Comparison of ENCODE assay signal across 34 mouse cellular contexts in genomic region chr3:55246618-55247272, GRCm38 (mm10). TPM values are rescaled to one million over a fixed set of nuclear protein-coding genes. Genes with fewer than 3 reads are reported as not detected.
DNase-seq lines count a peak whose midpoint lies in the region; ATAC-seq lines count a peak whose summit lies in the region.
"Had no signal": no experiment of that assay in that cellular context is flagged by ENCODE, and none has a peak within 500 bp of the region (broad histone marks: within the 10 kb centered on the region; RNA-seq: fewer than 3 reads in every experiment).

No protein-coding gene starts in this region.

- H3K36me3 ChIP-seq in hindbrain, embryonic 11.5 days (ENCODE audit: control insufficient read depth, insufficient read depth, low read length), result no peaks in the 10 kb centered on the region
- H3K36me3 ChIP-seq: G1E; heart, embryonic 10.5 days; heart, embryonic 15.5 days; intestine, embryonic 15.5 days; liver, embryonic 12.5 days had no signal

- no peaks in the 10 kb centered on the region for H3K9me3 ChIP-seq in hindbrain, embryonic 11.5 days (ENCODE audit: control insufficient read depth, low read length)
- H3K9me3 ChIP-seq: embryonic facial prominence, embryonic 12.5 days; heart, embryonic 10.5 days; heart, embryonic 15.5 days; hindbrain, embryonic 12.5 days; intestine, embryonic 15.5 days; limb, embryonic 13.5 days; liver, embryonic 12.5 days; midbrain, embryonic 13.5 days; neural tube, embryonic 13.5 days had no signal

- no peak overlapping the region for H3K4me3 ChIP-seq in hindbrain, embryonic 11.5 days (ENCODE audit: low read depth, low read length)
- H3K4me3 ChIP-seq: embryonic facial prominence, embryonic 12.5 days; heart, embryonic 10.5 days; heart, embryonic 15.5 days; hindbrain, embryonic 12.5 days; intestine, embryonic 15.5 days; limb, embryonic 13.5 days; liver, embryonic 12.5 days; midbrain, embryonic 13.5 days; neural tube, embryonic 13.5 days had no signal

- peak; percentile 69 to 74 for DNase-seq in frontal cortex, adult 2 months (ENCODE audit: extremely low spot score in 1 of 2, low spot score in 1 of 2)
- no peak for DNase-seq in frontal cortex, postnatal 25 days (ENCODE audit: low spot score in 2 of 2)
- DNase-seq in left cerebral cortex, postnatal 14 days (ENCODE audit: low spot score in 2 of 2), result peak; percentile 29 to 52
- DNase-seq in left cerebral cortex, postnatal 10 days (ENCODE audit: extremely low spot score in 1 of 2, low spot score in 2 of 2), result no peak
- peak; percentile 62 for DNase-seq in right cerebral cortex, adult 2 months (ENCODE audit: low spot score in 2 of 2)
- no peak for DNase-seq in right cerebral cortex, postnatal 4 days
- DNase-seq in hindbrain, embryonic 11.5 days (ENCODE audit: low spot score), result no peak
- DNase-seq: adrenal gland, adult 8-10 months; cerebellum, adult 8-10 months; cerebellum, postnatal 25 days; embryo, embryonic 11 days; gastrocnemius, postnatal 25 days; heart, adult 11 months; kidney, adult 2 months; layer of hippocampus, adult 9-11 months; liver, postnatal 0 days; lung, postnatal 36 days; thymus, adult 2 months; thymus, postnatal 4 days had no signal

- intact Hi-C loops in left cerebral cortex, postnatal 14 days (cut with DNase I), result loop anchor here (5.0 kb wide), 1 partner anchor 71 kb away; no protein-coding TSS in a partner anchor
- intact Hi-C loops in left cerebral cortex, postnatal 10 days (cut with DNase I), result loop anchor here (5.0 to 10.0 kb wide), 3 partner anchors 68 to 106 kb away; no protein-coding TSS in a partner anchor

- 91% methylated on average over 12 of the region's 12 CpGs for WGBS in hindbrain, embryonic 11.5 days

- no peak overlapping the region for H3K9ac ChIP-seq in hindbrain, embryonic 11.5 days (ENCODE audit: low read depth, low read length)
- H3K9ac ChIP-seq: embryonic facial prominence, embryonic 12.5 days; heart, embryonic 15.5 days; hindbrain, embryonic 12.5 days; intestine, embryonic 15.5 days; limb, embryonic 13.5 days; liver, embryonic 12.5 days; liver, postnatal 0 days; midbrain, embryonic 13.5 days; neural tube, embryonic 13.5 days had no signal

- H3K4me2 ChIP-seq in hindbrain, embryonic 11.5 days (replicated peaks; ENCODE audit: low read depth, low read length), result no peak overlapping the region
- H3K4me2 ChIP-seq: embryonic facial prominence, embryonic 12.5 days; heart, embryonic 15.5 days; hindbrain, embryonic 12.5 days; intestine, embryonic 15.5 days; limb, embryonic 13.5 days; liver, embryonic 12.5 days; midbrain, embryonic 13.5 days; neural tube, embryonic 13.5 days had no signal

- H3K4me1 ChIP-seq in hindbrain, embryonic 11.5 days (replicated peaks; ENCODE audit: control insufficient read depth, insufficient read depth, low read length), result no peaks in the 10 kb centered on the region
- H3K4me1 ChIP-seq: liver, embryonic 12.5 days had no signal

- ATAC-seq in hindbrain, embryonic 11.5 days (ENCODE audit: low FRiP score), result no peak
- ATAC-seq: forebrain, embryonic 14.5 days; hindbrain, postnatal 0 days; intestine, embryonic 15.5 days; liver, embryonic 12.5 days; liver, postnatal 0 days; midbrain, embryonic 13.5 days had no signal

- H3K27ac ChIP-seq in hindbrain, embryonic 11.5 days (ENCODE audit: low read depth, low read length), result no peak overlapping the region
- H3K27ac ChIP-seq: embryonic facial prominence, embryonic 12.5 days; heart, embryonic 10.5 days; heart, embryonic 15.5 days; hindbrain, embryonic 12.5 days; hindbrain, postnatal 0 days; intestine, embryonic 15.5 days; kidney, postnatal 0 days; limb, embryonic 13.5 days; liver, embryonic 12.5 days; midbrain, embryonic 13.5 days; neural tube, embryonic 13.5 days; stomach, postnatal 0 days had no signal

- no peaks in the 10 kb centered on the region for H3K27me3 ChIP-seq in hindbrain, embryonic 11.5 days (ENCODE audit: control insufficient read depth, insufficient read depth, low read length)
- H3K27me3 ChIP-seq: embryonic facial prominence, embryonic 12.5 days; hindbrain, embryonic 12.5 days; limb, embryonic 13.5 days; midbrain, embryonic 13.5 days; neural tube, embryonic 13.5 days had no signal

RNA-seq across cellular contexts. Expression of gene Dclk1, which starts 4.6 kb away (rescaled TPM):
- polyA plus RNA-seq in frontal cortex, adult 2 months (2012; rRNA removed), result 302 and 319 TPM in 2 replicates
- 1,000 to 10,000 TPM; 1,062 to 1,119 TPM for total RNA-seq in left cerebral cortex, postnatal 14 days (2021)
- total RNA-seq in left cerebral cortex, postnatal 10 days (2021), result 100 to 1,000 TPM; 970 to 973 TPM
- polyA plus RNA-seq in hindbrain, embryonic 11.5 days (2014; fragmentation: Nextera tagmentation; extraction: Ambion mirVana), result 76.6 and 94.8 TPM in 2 replicates
- total RNA-seq: megakaryocyte, adult 5-6 weeks had no signal
- polyA plus RNA-seq: G1E had no signal

Comparison
In these comparisons a context has a peak if more than half of its experiments do, and no peak if none do; other contexts are left out.
1. DNase-seq: peak in frontal cortex, adult 2 months (2 of 2), left cerebral cortex, postnatal 14 days (2 of 2) and right cerebral cortex, adult 2 months (2 of 2); none in frontal cortex, postnatal 25 days (0 of 2), left cerebral cortex, postnatal 10 days (0 of 2), right cerebral cortex, postnatal 4 days (single experiment) and hindbrain, embryonic 11.5 days (single experiment).